Mouse (Mus musculus) midbrain, postnatal 0 days (tissue): ENCODE results near the gene Ano6. TPM values are rescaled to one million over a fixed set of nuclear protein-coding genes. Genes with fewer than 3 reads are reported as not detected.

Experiments used
- ATAC-seq: fragments of 200-750 bp; cut with Nextera tagmentation; 2 replicates; pipeline ENCODE4 v1.8.0; 2017; ENCODE audit warnings: moderate number of reproducible peaks, mild to moderate bottlenecking, moderate TSS enrichment, moderate library complexity; ENCODE audit not compliant: low FRiP score
- DNase-seq: peaks from one replicate; pipeline ENCODE4 v3.0.0-alpha.2; 2015; ENCODE audit warnings: low spot score
- H3K27ac ChIP-seq: fragments of 300-500 bp; sonication (generic); 2 replicates; pipeline ENCODE4 v1.5.1; 2014; ENCODE audit warnings: low read depth, mild to moderate bottlenecking, low read length, mixed read lengths
- H3K27me3 ChIP-seq: fragments of 300-500 bp; sonication (generic); 2 replicates; pipeline ENCODE4 v1.6.1; 2014; ENCODE audit warnings: low read length, control low read depth, mixed read lengths; ENCODE audit not compliant: insufficient read depth
- H3K36me3 ChIP-seq: fragments of 300-500 bp; sonication (generic); 2 replicates; pipeline ENCODE4 v1.6.1; 2014; ENCODE audit warnings: low read length, control low read depth, mixed read lengths; ENCODE audit not compliant: insufficient read depth
- H3K4me1 ChIP-seq: fragments of 300-500 bp; sonication (generic); 2 replicates; pipeline ENCODE4 v1.6.1; 2014; ENCODE audit warnings: mild to moderate bottlenecking, control low read depth, antibody characterized with exemption, low read length, mixed read lengths; ENCODE audit not compliant: insufficient read depth
- H3K4me2 ChIP-seq: fragments of 300-500 bp; sonication (generic); 2 replicates; pipeline ENCODE4 v1.6.1; 2014; ENCODE audit warnings: low read depth, mild to moderate bottlenecking, low read length, mixed read lengths; ENCODE audit not compliant: poor library complexity, severe bottlenecking
- H3K4me3 ChIP-seq: fragments of 300-500 bp; sonication (generic); 2 replicates; pipeline ENCODE4 v1.5.1; 2014; ENCODE audit warnings: low read depth, mild to moderate bottlenecking, low read length, moderate library complexity
- H3K9ac ChIP-seq: fragments of 300-500 bp; sonication (generic); replicated peaks from 2 replicates; pipeline ENCODE4 v1.6.1; 2014; ENCODE audit warnings: mild to moderate bottlenecking, low read length, moderate library complexity, mixed read lengths; ENCODE audit not compliant: poor library complexity, severe bottlenecking
- H3K9me3 ChIP-seq: fragments of 300-500 bp; sonication (generic); 2 replicates; pipeline ENCODE4 v1.6.1; 2016; ENCODE audit warnings: low read length, control low read depth
- CTCF ChIP-seq: IDR thresholded peaks from 2 replicates; pipeline ENCODE4 v1.5.1; 2016; ENCODE audit warnings: antibody characterized with exemption, mild to moderate bottlenecking
- WGBS: fragments of 180-500 bp; shearing (Covaris S2); extraction: QIAGEN DNeasy Blood & Tissue Kit; methylation state at CpG from one replicate; pipeline ENCODE4 v1.1.7; 2014; 5-methylcytosine and 5-hydroxymethylcytosine counted together
- polyA plus RNA-seq: library from polyadenylated mRNA; unstranded; fragments of >200 nt; fragmentation: Nextera tagmentation; extraction: Ambion mirVana; gene quantifications from 2 replicates; pipeline ENCODE4 v1.2.1, GENCODE M21; 2015
- total RNA-seq: library from RNA; depleted of rRNA; stranded (reverse); fragments of >200 nt; gene quantifications from 2 replicates; pipeline ENCODE4 v1.2.3, GENCODE M21; 2014

The Ano6 gene
- total and polyA plus RNA-seq, 2 experiments from 2014 or later: 19.9 to 35.0 TPM

- TF ChIP-seq CTCF: no peak
- Histone ChIP-seq H3K9ac (no peak overlapping the region), H3K36me3 (no peaks in the 10 kb centered on the region), H3K27ac (no peak overlapping the region), H3K27me3 (no peaks in the 10 kb centered on the region), H3K4me2 (no peak overlapping the region), H3K4me3 (no peak overlapping the region), H3K9me3 (no peaks in the 10 kb centered on the region), H3K4me1 (0 out of 2 replicates have a peak, but pooled peaks cover 2% of the 10 kb centered on the region)
- DNase-seq: peak; percentile 53
- WGBS: 73% methylated on average over 3 of the region's 3 CpGs
- no peak for ATAC-seq
These were observed 26.9 kb downstream of the Ano6 start for GRCm38 (mm10) chr15:95817501-95817900.

DNA sequence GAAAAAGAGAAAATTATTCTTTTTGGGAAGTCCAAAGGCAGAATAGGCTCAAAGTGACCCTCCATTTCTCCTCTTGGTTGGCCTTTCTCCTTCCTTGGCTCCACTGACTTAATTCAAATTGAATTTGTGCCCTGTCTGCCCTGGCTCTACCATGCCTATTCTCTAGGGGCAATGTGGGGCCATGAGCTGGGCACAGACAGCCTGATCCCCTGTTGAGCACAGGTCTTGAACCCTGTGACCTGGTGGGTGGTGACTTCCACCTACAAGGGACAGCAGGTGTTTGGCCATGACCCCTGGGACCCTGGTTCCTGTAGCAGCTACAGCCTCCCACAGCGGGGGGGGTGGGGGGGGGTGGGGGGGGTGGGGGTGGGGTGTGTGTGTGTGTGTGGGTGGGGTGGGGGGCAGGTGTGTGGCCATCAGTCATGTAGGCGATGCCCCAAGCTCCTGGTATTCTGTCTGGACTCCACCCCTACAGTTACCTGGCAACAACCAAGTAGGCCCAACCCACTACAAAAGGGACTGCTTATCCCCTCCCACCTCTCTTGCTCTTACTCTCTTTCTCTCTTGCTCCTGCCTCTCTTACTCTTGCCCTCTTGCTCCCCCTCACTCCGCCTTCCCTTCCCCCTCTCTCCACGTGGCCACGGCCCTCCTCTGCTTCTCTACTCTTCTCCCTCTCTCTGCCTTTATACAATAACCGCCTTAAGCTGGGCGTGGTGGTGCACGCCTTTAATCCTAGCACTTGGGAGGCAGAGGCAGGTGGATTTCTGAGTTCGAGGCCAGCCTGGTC lies 28.8 kb downstream of the Ano6 start:
- 0 out of 2 replicates have a peak, but pooled peaks cover 2% of the 10 kb centered on the region for H3K4me1 ChIP-seq
- H3K36me3 ChIP-seq: no peaks in the 10 kb centered on the region
- H3K27me3 ChIP-seq: no peaks in the 10 kb centered on the region
- no peak overlapping the region for H3K27ac ChIP-seq
- no peak overlapping the region for H3K4me2 ChIP-seq
- 77% methylated on average over 8 of the region's 9 CpGs for WGBS
- H3K9me3 ChIP-seq: no peaks in the 10 kb centered on the region
- no peak for DNase-seq
- no peak overlapping the region for H3K9ac ChIP-seq
- TF ChIP-seq CTCF: no peak
- H3K4me3 ChIP-seq: no peak overlapping the region
- ATAC-seq: no peak

DNA sequence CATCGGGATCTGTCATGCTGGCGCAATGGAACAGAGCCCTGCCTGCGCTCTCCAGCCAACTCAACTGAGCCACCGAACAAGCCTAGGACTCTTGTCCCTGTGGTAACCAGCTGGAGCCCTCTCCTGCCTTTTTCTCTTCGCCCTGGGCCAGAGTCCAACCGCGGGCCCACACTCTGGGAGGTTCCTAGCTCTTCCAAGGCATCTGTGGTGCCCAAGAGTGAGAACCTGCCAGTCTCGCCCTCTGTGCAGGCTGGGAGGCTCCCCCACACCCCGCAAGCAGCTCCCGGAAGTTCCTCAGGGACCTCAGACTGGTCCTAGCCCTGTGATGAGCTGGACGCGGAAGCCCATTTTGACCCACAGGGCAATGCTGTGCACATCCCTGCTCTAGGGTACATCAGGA lies 29.5 kb downstream of the Ano6 start:
- no peaks in the 10 kb centered on the region for H3K9me3 ChIP-seq
- no peak overlapping the region for H3K4me2 ChIP-seq
- ATAC-seq: no peak
- WGBS: 93% methylated on average over 12 of the region's 12 CpGs
- H3K4me3 ChIP-seq: no peak overlapping the region
- 0 out of 2 replicates have a peak, but pooled peaks cover 2% of the 10 kb centered on the region for H3K4me1 ChIP-seq
- no peak overlapping the region for H3K9ac ChIP-seq
- DNase-seq: no peak
- no peak overlapping the region for H3K27ac ChIP-seq
- no peak for TF ChIP-seq CTCF
- H3K36me3 ChIP-seq: no peaks in the 10 kb centered on the region
- no peaks in the 10 kb centered on the region for H3K27me3 ChIP-seq

DNA sequence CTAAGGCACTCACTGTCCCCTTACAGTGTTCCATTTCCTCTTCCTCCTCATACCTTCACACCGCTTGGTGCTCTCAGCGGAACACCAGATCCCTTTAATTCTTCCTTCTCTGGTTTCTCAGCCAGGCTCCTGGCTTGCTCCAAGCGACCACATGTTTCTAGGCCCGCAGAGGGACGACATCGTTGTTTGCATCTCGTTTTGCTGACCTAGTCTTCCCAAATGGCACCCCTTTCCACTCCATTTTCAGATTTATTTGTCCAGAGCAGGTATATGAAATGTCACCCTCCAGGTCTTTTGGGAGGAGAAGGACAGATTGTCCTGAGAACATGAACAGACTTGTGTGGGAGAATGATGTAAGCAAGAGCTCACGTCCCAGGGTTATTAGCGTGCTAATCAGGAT lies 30.0 kb downstream of the Ano6 start:
- no peaks in the 10 kb centered on the region for H3K36me3 ChIP-seq

DNA sequence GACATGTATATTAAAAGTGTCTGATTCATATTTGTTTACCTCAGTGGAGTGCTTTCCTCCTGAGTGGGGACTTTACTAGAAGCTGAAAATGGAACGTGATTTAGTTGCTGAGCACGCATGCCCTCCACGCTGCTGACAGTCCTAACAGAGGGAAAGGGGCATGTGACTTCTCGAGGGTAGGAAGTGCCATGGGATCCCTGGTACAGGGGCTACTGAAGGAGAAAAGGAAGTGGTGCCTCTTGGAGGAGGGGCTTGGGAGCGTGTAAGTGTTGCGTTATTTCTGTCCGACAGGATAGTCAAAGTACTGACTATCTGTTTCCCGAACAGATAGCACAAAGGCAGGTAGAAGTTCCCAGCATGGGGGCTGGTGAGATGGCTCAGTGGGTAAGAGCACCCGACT lies 31.5 kb downstream of the Ano6 start:
- ATAC-seq: no peak
- 94% methylated on average over 9 of the region's 9 CpGs for WGBS

More for the DNA sequence above, 30.0 kb downstream of the Ano6 start:
- no peaks in the 10 kb centered on the region for H3K27me3 ChIP-seq
- DNase-seq (no peak), ATAC-seq (no peak)
- no peaks in the 10 kb centered on the region for H3K9me3 ChIP-seq
- H3K4me2 ChIP-seq: no peak overlapping the region
- H3K4me1 ChIP-seq: no peaks in the 10 kb centered on the region
- 88% methylated on average over 9 of the region's 9 CpGs for WGBS
- TF ChIP-seq CTCF: no peak
- no peak overlapping the region for H3K27ac ChIP-seq
- no peak overlapping the region for H3K4me3 ChIP-seq
- H3K9ac ChIP-seq: no peak overlapping the region

More for the DNA sequence above, 31.5 kb downstream of the Ano6 start:
- Histone ChIP-seq H3K36me3 (no peaks in the 10 kb centered on the region), H3K27ac (no peak overlapping the region), H3K27me3 (no peaks in the 10 kb centered on the region), H3K4me3 (no peak overlapping the region), H3K4me1 (no peaks in the 10 kb centered on the region; the same call in 1 of the 2 replicates), H3K9ac (no peak overlapping the region), H3K4me2 (no peak overlapping the region), H3K9me3 (no peaks in the 10 kb centered on the region)
- no peak for TF ChIP-seq CTCF
- no peak for DNase-seq
